Mouse (Mus musculus): ENCODE results near the gene Crybb2. TPM values are rescaled to one million over a fixed set of nuclear protein-coding genes. Genes with fewer than 3 reads are reported as not detected.

Gene Crybb2
- polyA plus RNA-seq, 1 experiment from 2014 or later, result not detected

DNA sequence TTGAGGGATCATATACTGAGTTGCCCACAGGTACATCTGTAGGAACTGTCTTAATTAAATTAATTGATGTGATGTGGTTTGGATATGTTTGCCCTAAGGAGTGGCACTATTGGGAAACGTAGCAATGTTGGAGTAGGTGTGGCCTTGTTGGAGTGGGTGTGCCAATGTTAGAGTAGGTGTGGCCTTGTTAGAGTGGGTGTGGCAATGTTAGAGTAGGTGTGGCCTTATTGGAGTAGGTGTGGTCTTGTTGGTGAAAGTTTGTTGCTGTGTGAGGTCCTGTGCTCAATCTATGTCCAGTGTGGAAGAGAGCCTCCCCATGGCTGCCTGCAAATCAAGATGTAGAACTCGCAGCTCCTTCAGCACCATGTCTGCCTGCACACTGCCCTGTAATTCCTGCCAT, 14.4 kb upstream of the Crybb2 start:
- no peaks in the 10 kb centered on the region for H3K36me3 ChIP-seq (ENCODE audit: control insufficient read depth, insufficient read depth)
- WGBS, result 86% methylated on average over 2 of the region's 2 CpGs
- no peak overlapping the region for H3K27ac ChIP-seq (ENCODE audit: low read length)
- H3K4me2 ChIP-seq (ENCODE audit: low read length), result no peak overlapping the region
- H3K4me1 ChIP-seq (replicated peaks; ENCODE audit: control insufficient read depth, insufficient read depth, low read length), result peaks cover 15% of the 10 kb centered on the region
- H3K9ac ChIP-seq (replicated peaks; ENCODE audit: low read depth, low read length), result no peak overlapping the region
- ATAC-seq, result no peak
- H3K9me3 ChIP-seq (ENCODE audit: control insufficient read depth, low read length), result no peaks in the 10 kb centered on the region
- no peak overlapping the region for H3K4me3 ChIP-seq (replicated peaks; ENCODE audit: low read length)
- H3K27me3 ChIP-seq (replicated peaks; ENCODE audit: control insufficient read depth, insufficient read depth, low read length), result no peaks in the 10 kb centered on the region

- no peak for ATAC-seq
These were observed 12.6 kb upstream of the Crybb2 start for GRCm38 (mm10) chr5:113082356-113083168.

GRCm38 (mm10) chr5:113081439-113081838, 11.5 kb upstream of the Crybb2 start, which contains the start of gene Crybb3:
Gene Crybb3 (minus strand): TSS chr5:113081584.
- ATAC-seq, result no peak
- H3K27me3 ChIP-seq (replicated peaks; ENCODE audit: control insufficient read depth, insufficient read depth, low read length), result no peaks in the 10 kb centered on the region
- H3K4me1 ChIP-seq (replicated peaks; ENCODE audit: control insufficient read depth, insufficient read depth, low read length), result peaks cover 8% of the 10 kb centered on the region
- WGBS, result 82% methylated on average over 8 of the region's 8 CpGs
- no peaks in the 10 kb centered on the region for H3K36me3 ChIP-seq (ENCODE audit: control insufficient read depth, insufficient read depth)
- H3K9me3 ChIP-seq (ENCODE audit: control insufficient read depth, low read length), result no peaks in the 10 kb centered on the region
- H3K4me2 ChIP-seq (ENCODE audit: low read length), result no peak within 1 kb of the TSS
- H3K27ac ChIP-seq (ENCODE audit: low read length), result no peak within 1 kb of the TSS
- no peak within 1 kb of the TSS for H3K9ac ChIP-seq (replicated peaks; ENCODE audit: low read depth, low read length)
- H3K4me3 ChIP-seq (replicated peaks; ENCODE audit: low read length), result no peak within 1 kb of the TSS

More at GRCm38 (mm10) chr5:113082356-113083168, 12.6 kb upstream of the Crybb2 start:
- 71% methylated on average over 19 of the region's 19 CpGs for WGBS
- H3K4me1 ChIP-seq (replicated peaks; ENCODE audit: control insufficient read depth, insufficient read depth, low read length), result peaks cover 15% of the 10 kb centered on the region
- no peak overlapping the region for H3K27ac ChIP-seq (ENCODE audit: low read length)
- no peaks in the 10 kb centered on the region for H3K36me3 ChIP-seq (ENCODE audit: control insufficient read depth, insufficient read depth)
- H3K9me3 ChIP-seq (ENCODE audit: control insufficient read depth, low read length), result no peaks in the 10 kb centered on the region
- H3K27me3 ChIP-seq (replicated peaks; ENCODE audit: control insufficient read depth, insufficient read depth, low read length), result no peaks in the 10 kb centered on the region
- no peak overlapping the region for H3K9ac ChIP-seq (replicated peaks; ENCODE audit: low read depth, low read length)
- no peak overlapping the region for H3K4me3 ChIP-seq (replicated peaks; ENCODE audit: low read length)
- H3K4me2 ChIP-seq (ENCODE audit: low read length), result no peak overlapping the region

GRCm38 (mm10) chr5:113081020-113081419, 11.1 kb upstream of the Crybb2 start:
- ATAC-seq, result no peak
- H3K9me3 ChIP-seq (ENCODE audit: control insufficient read depth, low read length), result no peaks in the 10 kb centered on the region
- no peak overlapping the region for H3K27ac ChIP-seq (ENCODE audit: low read length)
- no peaks in the 10 kb centered on the region for H3K36me3 ChIP-seq (ENCODE audit: control insufficient read depth, insufficient read depth)
- no peaks in the 10 kb centered on the region for H3K27me3 ChIP-seq (replicated peaks; ENCODE audit: control insufficient read depth, insufficient read depth, low read length)
- H3K9ac ChIP-seq (replicated peaks; ENCODE audit: low read depth, low read length), result no peak overlapping the region
- H3K4me2 ChIP-seq (ENCODE audit: low read length), result no peak overlapping the region
- 92% methylated on average over 9 of the region's 9 CpGs for WGBS
- peaks cover 4% of the 10 kb centered on the region for H3K4me1 ChIP-seq (replicated peaks; ENCODE audit: control insufficient read depth, insufficient read depth, low read length)
- no peak overlapping the region for H3K4me3 ChIP-seq (replicated peaks; ENCODE audit: low read length)

DNA sequence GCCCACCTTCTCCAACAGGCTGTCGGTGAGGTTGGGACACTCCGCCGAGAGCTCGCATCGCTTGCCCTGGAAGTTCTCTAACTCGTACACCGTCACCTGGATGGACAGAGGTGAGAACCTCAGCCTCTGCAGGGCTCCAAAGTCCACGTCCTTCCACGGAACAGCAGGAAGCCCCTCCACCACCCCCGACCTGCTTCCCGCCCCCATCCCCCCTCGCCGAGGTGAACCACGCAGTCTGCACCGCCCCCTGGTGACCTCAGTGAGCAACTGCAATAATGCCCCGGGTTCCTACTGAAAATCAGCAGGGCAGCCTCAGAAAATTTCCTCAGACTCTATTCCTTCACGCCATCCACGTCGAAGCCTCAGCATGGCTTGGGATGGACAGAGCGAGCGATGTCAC, 9.9 kb upstream of the Crybb2 start:
- 18% methylated on average over 21 of the region's 21 CpGs for WGBS
- Histone ChIP-seq H3K9me3 (ENCODE audit: control insufficient read depth, low read length) (no peaks in the 10 kb centered on the region), H3K36me3 (ENCODE audit: control insufficient read depth, insufficient read depth) (no peaks in the 10 kb centered on the region), H3K27me3 (replicated peaks; ENCODE audit: control insufficient read depth, insufficient read depth, low read length) (no peaks in the 10 kb centered on the region), H3K4me1 (replicated peaks; ENCODE audit: control insufficient read depth, insufficient read depth, low read length) (0 out of 2 replicates have a peak, but pooled peaks cover 3% of the 10 kb centered on the region), H3K4me2 (ENCODE audit: low read length) (peak overlapping the region; percentile 22), H3K4me3 (replicated peaks; ENCODE audit: low read length) (0 out of 2 replicates have a peak overlapping the region, but pooled peaks have one; percentile 8), H3K27ac (ENCODE audit: low read length) (no peak overlapping the region), H3K9ac (replicated peaks; ENCODE audit: low read depth, low read length) (0 out of 2 replicates have a peak overlapping the region, but pooled peaks have one; percentile 3)
- no peak for ATAC-seq

DNA sequence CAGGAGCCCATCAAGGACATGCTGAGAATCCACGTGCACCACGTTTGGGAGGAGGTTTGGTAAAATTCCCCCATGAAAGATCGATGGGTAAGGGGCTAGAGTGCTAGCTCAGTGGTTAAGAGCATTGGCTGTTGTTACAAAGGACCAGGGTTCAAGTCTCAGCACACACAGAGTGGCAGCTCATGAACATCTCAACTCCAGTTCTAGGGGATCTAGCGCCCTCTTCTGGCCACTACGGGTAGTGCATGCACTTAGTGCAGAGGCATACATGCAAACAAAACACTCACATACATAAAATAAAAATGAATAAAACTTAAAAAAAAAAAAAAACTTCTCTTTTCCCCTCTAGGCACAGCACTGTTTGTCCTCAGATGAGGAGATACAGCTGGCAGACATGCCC, 8.8 kb upstream of the Crybb2 start:
- no peak overlapping the region for H3K27ac ChIP-seq (ENCODE audit: low read length)
- H3K4me3 ChIP-seq (replicated peaks; ENCODE audit: low read length), result no peak overlapping the region
- 65% methylated on average over 5 of the region's 5 CpGs for WGBS
- ATAC-seq, result no peak
- no peak overlapping the region for H3K4me2 ChIP-seq (ENCODE audit: low read length)
- H3K4me1 ChIP-seq (replicated peaks; ENCODE audit: control insufficient read depth, insufficient read depth, low read length), result 0 out of 2 replicates have a peak, but pooled peaks cover 3% of the 10 kb centered on the region
- no peaks in the 10 kb centered on the region for H3K9me3 ChIP-seq (ENCODE audit: control insufficient read depth, low read length)
- H3K9ac ChIP-seq (replicated peaks; ENCODE audit: low read depth, low read length), result no peak overlapping the region
- no peaks in the 10 kb centered on the region for H3K36me3 ChIP-seq (ENCODE audit: control insufficient read depth, insufficient read depth)
- H3K27me3 ChIP-seq (replicated peaks; ENCODE audit: control insufficient read depth, insufficient read depth, low read length), result no peaks in the 10 kb centered on the region

DNA sequence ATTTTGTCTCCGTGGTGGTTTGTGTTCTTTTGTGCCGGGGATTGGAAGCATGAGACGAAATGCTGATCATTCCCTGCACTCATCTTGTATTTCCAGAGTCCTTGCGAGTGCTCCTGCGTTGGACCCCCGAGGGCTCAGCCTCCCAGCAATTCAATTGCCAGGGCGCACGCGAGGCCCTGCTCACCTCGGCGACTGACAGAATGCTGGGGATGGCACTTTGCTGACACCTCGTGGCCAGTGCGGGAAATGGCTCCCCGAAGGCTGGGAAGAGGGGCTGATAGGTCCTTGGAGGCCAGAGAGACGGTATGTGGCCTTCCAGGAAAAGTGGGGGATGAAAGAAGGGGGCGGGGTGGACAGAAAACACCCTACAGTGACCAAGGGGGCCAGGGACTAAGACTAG, 15.6 kb downstream of the Crybb2 start:
- no peak overlapping the region for H3K4me2 ChIP-seq (ENCODE audit: low read length)
- H3K9ac ChIP-seq (replicated peaks; ENCODE audit: low read depth, low read length), result no peak overlapping the region

DNA sequence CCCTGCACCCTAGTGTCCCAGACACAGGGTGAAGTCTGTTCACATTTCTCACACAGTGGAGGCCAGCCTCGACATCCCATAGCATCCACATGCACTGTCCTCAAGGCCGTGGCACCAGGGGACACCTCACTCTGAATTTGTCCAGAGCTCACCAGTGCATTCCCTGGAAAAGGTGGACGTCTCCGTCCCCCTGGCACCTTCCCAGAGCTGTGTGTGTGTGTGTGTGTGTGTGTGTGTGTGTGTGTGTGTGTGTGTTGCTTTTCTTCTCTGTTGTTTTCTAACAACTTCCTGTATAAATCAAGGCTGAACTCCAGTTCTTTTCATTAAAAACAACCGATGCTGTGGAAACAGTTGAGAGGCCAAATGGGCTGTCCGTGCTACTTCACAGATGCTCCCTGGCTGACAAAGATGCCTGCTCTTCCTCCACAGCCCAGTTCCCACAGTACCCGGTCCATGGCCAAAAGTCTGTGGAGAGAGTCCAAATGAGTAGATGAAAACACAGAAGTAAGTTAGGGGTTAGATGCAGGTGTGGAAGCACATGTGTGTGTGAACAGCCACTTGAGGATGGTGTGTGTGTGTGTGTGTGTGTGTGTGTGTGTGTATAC, 19.2 kb downstream of the Crybb2 start:
- 51% methylated on average over 7 of the region's 7 CpGs for WGBS
- Histone ChIP-seq H3K4me3 (replicated peaks; ENCODE audit: low read length) (no peak overlapping the region), H3K4me1 (replicated peaks; ENCODE audit: control insufficient read depth, insufficient read depth, low read length) (peaks cover 10% of the 10 kb centered on the region), H3K9ac (replicated peaks; ENCODE audit: low read depth, low read length) (no peak overlapping the region), H3K36me3 (ENCODE audit: control insufficient read depth, insufficient read depth) (no peaks in the 10 kb centered on the region), H3K27me3 (replicated peaks; ENCODE audit: control insufficient read depth, insufficient read depth, low read length) (no peaks in the 10 kb centered on the region), H3K27ac (ENCODE audit: low read length) (no peak overlapping the region), H3K9me3 (ENCODE audit: control insufficient read depth, low read length) (no peaks in the 10 kb centered on the region), H3K4me2 (ENCODE audit: low read length) (no peak overlapping the region)
- ATAC-seq, result no peak

More for the DNA sequence above, 15.6 kb downstream of the Crybb2 start:
- H3K4me3 ChIP-seq (replicated peaks; ENCODE audit: low read length), result no peak overlapping the region
- no peaks in the 10 kb centered on the region for H3K27me3 ChIP-seq (replicated peaks; ENCODE audit: control insufficient read depth, insufficient read depth, low read length)
- no peak overlapping the region for H3K27ac ChIP-seq (ENCODE audit: low read length)
- H3K9me3 ChIP-seq (ENCODE audit: control insufficient read depth, low read length), result no peaks in the 10 kb centered on the region
- H3K36me3 ChIP-seq (ENCODE audit: control insufficient read depth, insufficient read depth), result no peaks in the 10 kb centered on the region
- WGBS, result 3% methylated on average over 16 of the region's 16 CpGs
- peak; percentile 79 for ATAC-seq
- H3K4me1 ChIP-seq (replicated peaks; ENCODE audit: control insufficient read depth, insufficient read depth, low read length), result 0 out of 2 replicates have a peak, but pooled peaks cover 6% of the 10 kb centered on the region

GRCm38 (mm10) chr5:113049876-113050275, 20.0 kb downstream of the Crybb2 start:
- ATAC-seq, result no peak; the same call in 1 of the 2 replicates

More at GRCm38 (mm10) chr5:113049876-113050275, 20.0 kb downstream of the Crybb2 start:
- Histone ChIP-seq H3K4me2 (ENCODE audit: low read length) (no peak overlapping the region), H3K4me3 (replicated peaks; ENCODE audit: low read length) (no peak overlapping the region), H3K36me3 (ENCODE audit: control insufficient read depth, insufficient read depth) (no peaks in the 10 kb centered on the region), H3K27me3 (replicated peaks; ENCODE audit: control insufficient read depth, insufficient read depth, low read length) (no peaks in the 10 kb centered on the region), H3K4me1 (replicated peaks; ENCODE audit: control insufficient read depth, insufficient read depth, low read length) (peaks cover 15% of the 10 kb centered on the region), H3K9me3 (ENCODE audit: control insufficient read depth, low read length) (no peaks in the 10 kb centered on the region), H3K27ac (ENCODE audit: low read length) (no peak overlapping the region), H3K9ac (replicated peaks; ENCODE audit: low read depth, low read length) (no peak overlapping the region)

Data from forebrain, embryonic 16.5 days (tissue).